Mouse (Mus musculus) midbrain, postnatal 0 days (tissue): ENCODE measurements at regions not wholly inside any gene's neighbourhood (a gene's known extent, or its start where the extent isn't known, plus 50 kb on each side); places are given as distances from the start of the nearest gene placed in this dataset.

Experiments
- ATAC-seq: fragments of 200-750 bp; cut with Nextera tagmentation; 2 replicates; pipeline ENCODE4 v1.8.0; 2017; ENCODE audit warnings: moderate number of reproducible peaks, mild to moderate bottlenecking, moderate TSS enrichment, moderate library complexity; ENCODE audit not compliant: low FRiP score
- DNase-seq: peaks from one replicate; pipeline ENCODE4 v3.0.0-alpha.2; 2015; ENCODE audit warnings: low spot score
- H3K27ac ChIP-seq: fragments of 300-500 bp; sonication (generic); 2 replicates; pipeline ENCODE4 v1.5.1; 2014; ENCODE audit warnings: low read depth, mild to moderate bottlenecking, low read length, mixed read lengths
- H3K27me3 ChIP-seq: fragments of 300-500 bp; sonication (generic); 2 replicates; pipeline ENCODE4 v1.6.1; 2014; ENCODE audit warnings: low read length, control low read depth, mixed read lengths; ENCODE audit not compliant: insufficient read depth
- H3K36me3 ChIP-seq: fragments of 300-500 bp; sonication (generic); 2 replicates; pipeline ENCODE4 v1.6.1; 2014; ENCODE audit warnings: low read length, control low read depth, mixed read lengths; ENCODE audit not compliant: insufficient read depth
- H3K4me1 ChIP-seq: fragments of 300-500 bp; sonication (generic); 2 replicates; pipeline ENCODE4 v1.6.1; 2014; ENCODE audit warnings: mild to moderate bottlenecking, control low read depth, antibody characterized with exemption, low read length, mixed read lengths; ENCODE audit not compliant: insufficient read depth
- H3K4me2 ChIP-seq: fragments of 300-500 bp; sonication (generic); 2 replicates; pipeline ENCODE4 v1.6.1; 2014; ENCODE audit warnings: low read depth, mild to moderate bottlenecking, low read length, mixed read lengths; ENCODE audit not compliant: poor library complexity, severe bottlenecking
- H3K4me3 ChIP-seq: fragments of 300-500 bp; sonication (generic); 2 replicates; pipeline ENCODE4 v1.5.1; 2014; ENCODE audit warnings: low read depth, mild to moderate bottlenecking, low read length, moderate library complexity
- H3K9ac ChIP-seq: fragments of 300-500 bp; sonication (generic); replicated peaks from 2 replicates; pipeline ENCODE4 v1.6.1; 2014; ENCODE audit warnings: mild to moderate bottlenecking, low read length, moderate library complexity, mixed read lengths; ENCODE audit not compliant: poor library complexity, severe bottlenecking
- H3K9me3 ChIP-seq: fragments of 300-500 bp; sonication (generic); 2 replicates; pipeline ENCODE4 v1.6.1; 2016; ENCODE audit warnings: low read length, control low read depth
- CTCF ChIP-seq: IDR thresholded peaks from 2 replicates; pipeline ENCODE4 v1.5.1; 2016; ENCODE audit warnings: antibody characterized with exemption, mild to moderate bottlenecking
- WGBS: fragments of 180-500 bp; shearing (Covaris S2); extraction: QIAGEN DNeasy Blood & Tissue Kit; methylation state at CpG from one replicate; pipeline ENCODE4 v1.1.7; 2014; 5-methylcytosine and 5-hydroxymethylcytosine counted together

DNA sequence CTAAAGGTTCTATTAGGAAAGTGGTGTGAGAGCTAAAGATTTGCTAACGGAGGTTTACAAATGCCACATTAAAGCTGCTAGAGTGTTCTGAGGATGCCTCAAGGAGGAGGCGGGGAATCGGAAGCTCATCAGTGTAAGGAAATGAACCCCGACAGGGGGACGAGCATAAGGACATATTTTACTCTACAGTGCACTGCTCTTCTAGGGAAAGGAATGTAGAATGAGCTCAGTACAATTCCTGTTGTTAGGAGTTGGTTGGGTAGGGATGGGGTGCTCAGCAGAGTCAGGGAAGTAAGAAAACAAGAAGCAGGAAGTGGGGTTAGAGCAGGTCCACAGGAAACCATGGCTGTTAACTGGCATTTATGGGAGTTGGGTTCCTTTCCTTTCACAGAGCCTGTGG, 54.6 kb downstream of the Mex3b start:
- Histone ChIP-seq H3K4me1 (no peaks in the 10 kb centered on the region), H3K4me3 (no peak overlapping the region), H3K9me3 (no peaks in the 10 kb centered on the region), H3K36me3 (no peaks in the 10 kb centered on the region), H3K4me2 (no peak overlapping the region), H3K27ac (no peak overlapping the region), H3K9ac (no peak overlapping the region), H3K27me3 (no peaks in the 10 kb centered on the region)
- 81% methylated on average over 5 of the region's 5 CpGs for WGBS
- TF ChIP-seq CTCF: no peak
- ATAC-seq (no peak), DNase-seq (no peak)

DNA sequence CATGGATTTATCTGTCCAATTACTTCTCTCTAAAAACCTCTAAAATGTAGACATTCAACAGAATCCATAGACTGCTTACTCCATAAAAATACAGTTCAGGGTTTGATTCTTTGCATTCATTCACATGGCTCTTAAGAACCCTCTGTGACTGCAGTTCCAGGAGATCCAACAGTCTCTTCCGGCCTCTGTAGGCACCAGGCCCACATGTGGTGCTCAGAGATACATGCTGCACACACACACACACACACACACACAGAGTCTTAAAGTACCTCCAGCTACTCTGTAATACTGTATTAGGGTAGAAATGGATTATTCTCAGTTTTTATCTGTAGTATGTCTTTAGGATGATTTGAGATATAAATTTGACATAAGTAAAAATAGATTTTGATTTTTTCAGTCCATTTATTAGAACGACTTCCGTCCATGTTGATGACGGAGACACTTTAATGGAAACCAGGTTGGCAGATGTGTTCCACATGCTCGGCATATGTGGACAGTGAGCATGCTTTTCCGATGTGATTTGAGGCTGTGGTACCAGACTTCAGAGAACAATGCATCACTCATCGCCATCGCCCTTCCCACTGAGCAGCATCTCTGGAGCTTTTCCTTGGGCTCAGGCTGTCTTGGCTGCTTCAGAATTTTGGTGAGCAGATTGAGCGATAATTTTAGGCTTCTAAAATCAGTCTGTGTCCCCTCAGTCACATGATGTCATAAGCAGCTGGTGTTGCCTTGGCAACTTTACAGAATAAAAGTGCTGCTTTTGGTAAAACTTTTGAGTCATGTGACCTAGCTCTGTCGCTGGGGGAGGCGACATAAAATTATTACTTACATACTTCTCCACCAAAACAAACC, 56.3 kb downstream of the Mex3b start:
- Histone ChIP-seq H3K9me3 (no peaks in the 10 kb centered on the region), H3K4me2 (no peak overlapping the region), H3K36me3 (no peaks in the 10 kb centered on the region), H3K4me1 (no peaks in the 10 kb centered on the region), H3K27ac (no peak overlapping the region), H3K9ac (no peak overlapping the region), H3K4me3 (no peak overlapping the region), H3K27me3 (no peaks in the 10 kb centered on the region)
- WGBS: 80% methylated on average over 11 of the region's 11 CpGs
- DNase-seq (no peak), ATAC-seq (no peak)
- TF ChIP-seq CTCF: no peak

DNA sequence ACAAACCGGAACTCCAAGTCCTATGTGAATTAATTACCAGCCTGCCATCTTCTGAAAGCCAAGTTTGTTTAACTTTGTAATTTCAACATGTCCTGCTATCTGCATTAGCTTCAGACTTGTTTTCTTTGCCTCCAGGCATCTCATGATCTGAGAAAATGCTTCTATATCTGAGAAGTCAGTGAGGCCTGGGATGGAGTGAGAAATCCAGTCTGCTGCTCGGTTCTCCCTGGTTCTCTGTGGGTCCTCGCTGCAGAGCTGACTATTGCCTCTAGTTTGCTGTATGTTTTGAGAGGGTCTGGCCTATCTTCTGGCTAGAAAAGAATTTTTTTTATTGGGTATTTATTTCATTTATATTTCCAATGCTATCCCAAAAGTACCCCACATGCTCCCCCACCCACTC, 57.0 kb downstream of the Mex3b start:
- WGBS: 79% methylated on average over 3 of the region's 3 CpGs
- ATAC-seq: no peak

DNA sequence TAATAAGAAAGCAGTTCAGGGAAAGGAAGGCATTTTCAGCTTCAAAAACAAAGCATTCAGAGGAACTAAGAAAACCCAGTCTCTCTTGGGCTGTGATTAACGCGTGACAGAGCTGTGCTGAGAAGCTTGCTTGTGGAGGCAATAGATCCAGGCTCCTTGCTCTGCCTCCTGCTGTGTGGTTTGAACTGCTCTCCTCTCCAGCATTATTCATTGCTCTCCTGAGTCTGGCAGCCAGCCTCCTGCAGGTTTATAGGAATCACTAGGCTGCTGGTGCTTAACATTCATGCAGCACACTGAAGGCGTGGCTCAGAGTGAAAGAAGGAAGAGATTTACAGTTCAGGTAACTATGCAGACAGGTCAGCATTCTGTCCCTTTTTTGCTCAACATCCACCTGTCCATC, 71.2 kb downstream of the Mex3b start:
- Histone ChIP-seq H3K4me1 (0 out of 2 replicates have a peak, but pooled peaks cover 2% of the 10 kb centered on the region), H3K4me3 (no peak overlapping the region), H3K9ac (no peak overlapping the region), H3K36me3 (no peaks in the 10 kb centered on the region), H3K27ac (no peak overlapping the region), H3K4me2 (no peak overlapping the region), H3K27me3 (no peaks in the 10 kb centered on the region), H3K9me3 (no peaks in the 10 kb centered on the region)
- no peak for TF ChIP-seq CTCF
- WGBS: 18% methylated on average over 3 of the region's 3 CpGs
- ATAC-seq (no peak), DNase-seq (peak; percentile 19)

More for the DNA sequence above, 57.0 kb downstream of the Mex3b start:
- Histone ChIP-seq H3K36me3 (no peaks in the 10 kb centered on the region), H3K9me3 (no peaks in the 10 kb centered on the region), H3K4me1 (no peaks in the 10 kb centered on the region), H3K4me3 (no peak overlapping the region), H3K9ac (no peak overlapping the region), H3K4me2 (no peak overlapping the region), H3K27ac (no peak overlapping the region), H3K27me3 (no peaks in the 10 kb centered on the region)
- no peak for DNase-seq
- TF ChIP-seq CTCF: no peak

DNA sequence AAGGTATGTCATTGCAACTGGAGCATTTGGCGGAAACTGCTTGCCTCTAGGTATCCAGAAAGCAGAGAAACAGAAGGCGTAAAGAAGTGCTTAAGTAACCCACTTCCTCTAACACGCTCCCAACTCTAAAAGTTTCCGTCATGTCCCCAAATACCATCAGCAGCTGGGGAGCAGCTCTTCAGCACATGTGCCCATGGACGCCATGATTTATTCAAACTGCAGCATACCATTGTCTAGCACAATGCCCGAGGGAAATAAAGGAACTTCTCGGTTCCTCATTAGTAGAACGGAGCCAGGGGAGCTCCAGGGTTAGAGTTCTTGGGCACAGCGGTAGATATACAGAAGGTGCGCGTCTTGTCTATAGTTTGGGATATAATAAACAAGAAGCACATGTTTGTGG, 72.4 kb downstream of the Mex3b start:
- no peaks in the 10 kb centered on the region for H3K27me3 ChIP-seq

DNA sequence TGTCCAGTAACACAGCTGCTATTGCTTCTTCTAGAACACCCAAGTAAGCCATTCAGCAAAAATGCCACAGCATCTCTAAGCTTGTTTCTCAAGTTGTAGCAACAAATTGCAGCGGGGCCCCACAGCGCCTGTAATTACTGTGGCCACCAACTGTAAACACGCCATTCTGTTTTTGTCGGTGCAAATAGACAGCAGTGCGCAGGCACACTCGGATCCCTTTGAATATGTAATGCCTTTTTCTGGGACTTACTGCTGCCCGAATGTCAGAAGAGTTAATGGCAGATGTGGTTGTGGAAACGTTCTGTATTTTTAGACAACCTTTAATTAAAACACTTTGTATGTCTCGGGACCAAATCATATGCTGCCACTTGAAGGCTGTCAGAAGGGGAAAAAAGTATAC, 76.2 kb downstream of the Mex3b start:
- Histone ChIP-seq H3K4me3 (no peak overlapping the region), H3K9ac (no peak overlapping the region), H3K27me3 (no peaks in the 10 kb centered on the region), H3K4me2 (no peak overlapping the region), H3K9me3 (no peaks in the 10 kb centered on the region), H3K4me1 (no peaks in the 10 kb centered on the region), H3K36me3 (no peaks in the 10 kb centered on the region), H3K27ac (no peak overlapping the region)
- DNase-seq (no peak), ATAC-seq (no peak)
- TF ChIP-seq CTCF: no peak
- whole genome bisulfite sequencing: 75% methylated on average over 9 of the region's 9 CpGs

More for the DNA sequence above, 72.4 kb downstream of the Mex3b start:
- Histone ChIP-seq H3K4me1 (0 out of 2 replicates have a peak, but pooled peaks cover 2% of the 10 kb centered on the region), H3K9ac (no peak overlapping the region), H3K36me3 (no peaks in the 10 kb centered on the region), H3K4me2 (no peak overlapping the region), H3K27ac (no peak overlapping the region), H3K4me3 (no peak overlapping the region), H3K9me3 (no peaks in the 10 kb centered on the region)
- TF ChIP-seq CTCF: no peak
- no peak for DNase-seq
- 86% methylated on average over 11 of the region's 11 CpGs for WGBS
- no peak for ATAC-seq
